Mouse (Mus musculus): ENCODE measurements at regions not wholly inside any gene's neighbourhood (a gene's known extent, or its start where the extent isn't known, plus 50 kb on each side); places are given as distances from the start of the nearest gene placed in this dataset.

GRCm38 (mm10) chr2:78972288-78973117 is 104.6 kb downstream of the Ube2e3 start:
- Histone ChIP-seq H3K27me3 (ENCODE audit: insufficient read depth, poor library complexity, severe bottlenecking) (no peaks in the 10 kb centered on the region), H3K36me3 (no peaks in the 10 kb centered on the region), H3K4me3 (no peak overlapping the region), H3K27ac (no peak overlapping the region), H3K9me3 (no peaks in the 10 kb centered on the region), H3K4me1 (replicated peaks) (no peaks in the 10 kb centered on the region)
- DNase-seq (ENCODE audit: low spot score): no peak
- WGBS: 87% methylated on average over 10 of the region's 10 CpGs

- DNase-seq (ENCODE audit: low spot score): no peak
- H3K4me3 ChIP-seq: no peak overlapping the region
- no peaks in the 10 kb centered on the region for H3K4me1 ChIP-seq (replicated peaks)
- H3K9me3 ChIP-seq: no peaks in the 10 kb centered on the region
- no peak overlapping the region for H3K27ac ChIP-seq
- 94% methylated on average over 3 of the region's 3 CpGs for WGBS
- H3K36me3 ChIP-seq: no peaks in the 10 kb centered on the region
- H3K27me3 ChIP-seq (ENCODE audit: insufficient read depth, poor library complexity, severe bottlenecking): no peaks in the 10 kb centered on the region
Measured at GRCm38 (mm10) chr2:78973811-78974210, 105.9 kb downstream of the Ube2e3 start.

GRCm38 (mm10) chr2:78974683-78975392 is 106.9 kb downstream of the Ube2e3 start:
- WGBS: 73% methylated on average over 2 of the region's 2 CpGs
- Histone ChIP-seq H3K36me3 (no peaks in the 10 kb centered on the region), H3K4me1 (replicated peaks) (no peaks in the 10 kb centered on the region), H3K9me3 (no peaks in the 10 kb centered on the region), H3K27me3 (ENCODE audit: insufficient read depth, poor library complexity, severe bottlenecking) (no peaks in the 10 kb centered on the region), H3K27ac (no peak overlapping the region), H3K4me3 (no peak overlapping the region)
- no peak for DNase-seq (ENCODE audit: low spot score)

GRCm38 (mm10) chr2:78975393-78975774 is 107.5 kb downstream of the Ube2e3 start:
- DNase-seq (ENCODE audit: low spot score): no peak
- Histone ChIP-seq H3K27ac (no peak overlapping the region), H3K36me3 (no peaks in the 10 kb centered on the region), H3K27me3 (ENCODE audit: insufficient read depth, poor library complexity, severe bottlenecking) (no peaks in the 10 kb centered on the region), H3K9me3 (no peaks in the 10 kb centered on the region), H3K4me3 (no peak overlapping the region), H3K4me1 (replicated peaks) (no peaks in the 10 kb centered on the region)
- WGBS: 92% methylated on average over 4 of the region's 4 CpGs

DNA sequence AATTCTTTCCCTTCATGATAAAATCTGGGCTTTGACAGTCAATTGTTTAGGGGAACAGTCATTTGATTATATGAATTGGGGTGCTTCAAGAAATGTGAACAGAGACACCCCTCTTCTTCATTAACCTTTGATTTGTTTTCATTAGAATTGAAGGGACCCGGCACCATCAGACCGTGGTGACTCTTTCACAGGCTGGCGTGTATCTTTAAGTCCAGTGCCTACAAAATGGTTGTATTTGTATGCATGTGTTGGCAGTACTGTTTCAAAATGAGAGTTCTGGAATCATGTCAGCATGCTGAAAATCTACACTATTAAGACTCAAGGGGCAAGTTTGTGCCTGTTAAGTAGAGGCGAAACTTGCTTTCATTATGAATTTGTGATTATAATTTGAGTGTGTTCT is 108.2 kb downstream of the Ube2e3 start:
- Histone ChIP-seq H3K4me3 (no peak overlapping the region), H3K36me3 (no peaks in the 10 kb centered on the region), H3K27me3 (ENCODE audit: insufficient read depth, poor library complexity, severe bottlenecking) (no peaks in the 10 kb centered on the region), H3K27ac (no peak overlapping the region), H3K4me1 (replicated peaks) (no peaks in the 10 kb centered on the region), H3K9me3 (no peaks in the 10 kb centered on the region)
- no peak for DNase-seq (ENCODE audit: low spot score)
- 88% methylated on average over 4 of the region's 4 CpGs for WGBS

- Histone ChIP-seq H3K9me3 (no peaks in the 10 kb centered on the region), H3K4me1 (replicated peaks) (no peaks in the 10 kb centered on the region), H3K27me3 (ENCODE audit: insufficient read depth, poor library complexity, severe bottlenecking) (no peaks in the 10 kb centered on the region), H3K4me3 (no peak overlapping the region), H3K27ac (no peak overlapping the region), H3K36me3 (no peaks in the 10 kb centered on the region)
- 84% methylated on average over 5 of the region's 5 CpGs for WGBS
- no peak for DNase-seq (ENCODE audit: low spot score)
Measured at GRCm38 (mm10) chr2:78977632-78978397, 109.9 kb downstream of the Ube2e3 start.

GRCm38 (mm10) chr2:78980019-78980418 is 112.1 kb downstream of the Ube2e3 start:
- 84% methylated on average over 5 of the region's 5 CpGs for WGBS
- no peak for DNase-seq (ENCODE audit: low spot score)
- H3K36me3 ChIP-seq: no peaks in the 10 kb centered on the region
- H3K4me3 ChIP-seq: no peak overlapping the region
- H3K9me3 ChIP-seq: no peaks in the 10 kb centered on the region
- no peak overlapping the region for H3K27ac ChIP-seq
- H3K27me3 ChIP-seq (ENCODE audit: insufficient read depth, poor library complexity, severe bottlenecking): no peaks in the 10 kb centered on the region
- H3K4me1 ChIP-seq (replicated peaks): no peaks in the 10 kb centered on the region

DNA sequence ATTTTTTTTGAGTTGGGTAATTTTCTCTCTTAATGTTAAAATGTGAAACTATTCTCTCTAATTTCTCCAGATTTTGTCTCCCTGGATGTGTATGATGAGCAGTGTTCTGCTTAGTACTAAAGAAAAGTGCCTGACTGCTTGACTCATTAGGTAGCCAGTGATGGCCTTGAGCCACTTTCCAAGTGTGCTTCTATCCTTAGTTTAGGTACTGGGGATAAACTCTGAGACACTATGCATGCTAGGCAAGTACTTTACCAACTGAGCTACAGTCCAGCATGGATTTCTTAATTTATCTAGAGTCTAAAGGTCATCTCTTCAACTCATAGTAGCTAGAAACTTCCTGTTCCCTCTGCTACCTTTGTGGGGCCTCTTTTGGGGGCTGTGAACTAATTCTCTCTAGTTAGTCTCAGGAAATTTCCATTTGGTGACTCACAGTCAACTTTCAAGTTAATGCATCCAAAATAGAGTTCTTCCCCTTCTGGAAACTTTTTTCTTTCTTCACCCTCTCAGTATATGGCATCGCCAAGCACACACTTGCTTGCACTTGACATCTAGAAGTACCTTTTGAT is 112.8 kb downstream of the Ube2e3 start:
- no peaks in the 10 kb centered on the region for H3K9me3 ChIP-seq
- no peaks in the 10 kb centered on the region for H3K4me1 ChIP-seq (replicated peaks)
- no peaks in the 10 kb centered on the region for H3K27me3 ChIP-seq (ENCODE audit: insufficient read depth, poor library complexity, severe bottlenecking)
- 88% methylated on average over 1 of the region's 1 CpGs for WGBS
- H3K27ac ChIP-seq: no peak overlapping the region
- no peak for DNase-seq (ENCODE audit: low spot score)
- no peak overlapping the region for H3K4me3 ChIP-seq
- H3K36me3 ChIP-seq: no peaks in the 10 kb centered on the region

DNA sequence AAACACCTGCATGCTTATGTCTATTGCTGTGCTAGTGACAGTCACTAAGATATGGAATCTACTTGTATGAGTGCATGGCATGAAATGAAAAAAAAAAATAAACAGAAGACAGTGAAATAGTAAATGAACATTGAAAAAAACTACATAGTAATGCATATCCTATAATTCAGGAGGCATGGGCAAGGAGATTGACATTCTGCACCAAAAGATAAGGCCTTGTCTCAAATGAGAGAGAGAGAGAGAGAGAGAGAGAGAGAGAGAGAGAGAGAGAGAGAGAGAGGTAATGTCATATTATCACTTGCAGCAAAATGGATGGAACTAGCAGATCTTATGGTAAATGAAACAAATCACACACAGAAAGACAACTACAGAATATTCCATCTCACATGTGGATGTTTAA is 115.4 kb downstream of the Ube2e3 start:
- H3K27me3 ChIP-seq (ENCODE audit: insufficient read depth, poor library complexity, severe bottlenecking): no peaks in the 10 kb centered on the region
- no peak for DNase-seq (ENCODE audit: low spot score)
- no peaks in the 10 kb centered on the region for H3K4me1 ChIP-seq (replicated peaks)
- H3K4me3 ChIP-seq: no peak overlapping the region
- no peak overlapping the region for H3K27ac ChIP-seq
- H3K36me3 ChIP-seq: no peaks in the 10 kb centered on the region
- no peaks in the 10 kb centered on the region for H3K9me3 ChIP-seq

DNA sequence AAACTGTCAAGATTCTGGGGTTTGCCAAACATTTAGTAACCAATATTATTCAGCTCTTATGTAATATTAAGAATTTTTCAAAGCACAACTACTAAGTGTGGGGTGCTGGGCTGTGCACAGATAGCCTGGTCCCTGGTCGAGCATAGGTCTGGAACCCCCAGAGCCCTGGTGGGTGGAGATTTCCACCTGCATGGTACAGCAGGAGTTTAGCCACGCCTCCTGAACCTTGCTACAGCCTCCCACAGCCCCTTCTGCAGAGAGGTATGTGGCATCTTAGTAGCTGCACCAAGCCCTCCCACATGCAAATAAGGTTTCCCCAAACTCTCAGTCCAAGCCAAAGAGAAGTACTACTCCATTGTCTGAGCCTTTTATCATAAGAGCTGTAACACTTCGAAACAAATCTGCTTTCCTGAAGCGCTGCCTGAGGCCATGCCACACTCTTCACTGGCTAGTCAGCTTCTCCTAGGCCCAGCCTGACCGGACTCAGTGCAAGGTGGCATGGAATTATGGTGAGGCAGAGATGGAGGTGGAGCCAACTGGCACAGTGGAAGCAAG is 116.1 kb downstream of the Ube2e3 start:
- no peaks in the 10 kb centered on the region for H3K27me3 ChIP-seq (ENCODE audit: insufficient read depth, poor library complexity, severe bottlenecking)
- no peaks in the 10 kb centered on the region for H3K4me1 ChIP-seq (replicated peaks)
- WGBS: 57% methylated on average over 5 of the region's 5 CpGs
- no peak for DNase-seq (ENCODE audit: low spot score)
- H3K9me3 ChIP-seq: no peaks in the 10 kb centered on the region
- H3K4me3 ChIP-seq: no peak overlapping the region
- H3K27ac ChIP-seq: no peak overlapping the region
- H3K36me3 ChIP-seq: no peaks in the 10 kb centered on the region

GRCm38 (mm10) chr2:78986984-78987383 is 119.1 kb downstream of the Ube2e3 start:
- H3K4me3 ChIP-seq: no peak overlapping the region
- DNase-seq (ENCODE audit: low spot score): no peak
- H3K9me3 ChIP-seq: no peaks in the 10 kb centered on the region
- H3K4me1 ChIP-seq (replicated peaks): no peaks in the 10 kb centered on the region
- WGBS: 90% methylated on average over 7 of the region's 7 CpGs
- H3K27me3 ChIP-seq (ENCODE audit: insufficient read depth, poor library complexity, severe bottlenecking): no peaks in the 10 kb centered on the region
- no peak overlapping the region for H3K27ac ChIP-seq
- H3K36me3 ChIP-seq: no peaks in the 10 kb centered on the region

DNA sequence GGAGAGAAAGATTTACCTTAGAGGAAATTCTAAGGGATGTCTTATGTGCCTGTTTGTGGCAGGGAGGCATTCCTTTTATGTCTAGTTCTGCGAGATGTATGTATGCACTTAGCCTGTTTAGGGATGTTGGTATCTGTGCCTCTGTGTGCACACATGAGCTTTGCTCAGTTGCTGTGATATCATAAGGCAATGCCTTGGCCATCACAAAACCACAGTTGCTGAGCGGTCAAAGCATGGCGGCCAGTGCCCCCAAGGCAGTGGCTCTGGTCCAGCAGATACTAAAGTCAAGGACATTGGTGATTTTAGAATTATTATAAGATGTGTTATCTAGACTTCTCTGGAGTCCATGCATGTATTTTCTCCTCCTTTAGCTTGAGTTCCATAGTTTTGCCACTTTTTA is 119.5 kb downstream of the Ube2e3 start:
- no peaks in the 10 kb centered on the region for H3K4me1 ChIP-seq (replicated peaks)
- no peak overlapping the region for H3K4me3 ChIP-seq
- no peaks in the 10 kb centered on the region for H3K36me3 ChIP-seq
- no peak overlapping the region for H3K27ac ChIP-seq
- no peaks in the 10 kb centered on the region for H3K9me3 ChIP-seq
- no peaks in the 10 kb centered on the region for H3K27me3 ChIP-seq (ENCODE audit: insufficient read depth, poor library complexity, severe bottlenecking)
- DNase-seq (ENCODE audit: low spot score): no peak
- 95% methylated on average over 3 of the region's 3 CpGs for WGBS
